8 mouse cellular contexts compared by ENCODE assay signal in the genomic region with DNA sequence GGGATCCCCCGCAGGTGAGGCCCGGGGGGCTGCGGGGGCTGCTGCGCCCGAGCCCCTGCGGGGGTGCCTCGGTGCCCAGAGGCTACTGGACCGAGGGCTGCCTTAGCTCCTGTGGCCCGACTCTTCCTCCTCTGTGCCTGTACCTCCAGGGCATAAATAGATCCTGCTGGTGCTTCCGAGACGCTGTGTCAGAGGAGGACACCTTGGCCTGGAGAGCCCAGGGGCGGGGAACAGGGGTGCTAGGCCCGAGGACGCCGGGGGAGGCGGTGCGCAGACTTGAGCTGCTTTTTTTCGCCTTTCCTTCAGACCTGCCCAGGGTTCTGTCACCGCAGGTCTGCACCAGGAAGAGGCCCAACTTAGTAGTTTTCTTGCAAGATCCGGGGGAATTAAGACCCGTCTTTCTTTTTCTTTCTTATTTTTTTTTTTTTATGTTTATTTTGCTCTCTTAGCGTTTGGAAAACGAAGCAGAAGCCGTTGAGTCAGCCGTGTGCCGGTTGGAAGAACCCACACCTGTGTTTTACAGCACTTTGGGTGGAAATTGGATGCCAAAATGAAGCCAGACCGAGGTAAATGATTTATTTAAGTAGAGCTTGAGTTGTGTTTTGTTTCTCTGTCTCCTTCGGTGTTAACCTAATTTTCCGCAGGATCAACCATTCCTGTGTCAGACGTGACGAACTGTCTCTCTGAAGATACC. TPM values are rescaled to one million over a fixed set of nuclear protein-coding genes. Genes with fewer than 3 reads are reported as not detected.
DNase-seq lines count a peak whose midpoint lies in the region; ATAC-seq and TF ChIP-seq lines count a peak whose summit lies in the region.

No protein-coding gene starts in this region.

- H3K27me3 ChIP-seq in forebrain, embryonic 15.5 days: no peaks in the 10 kb centered on the region

- peak; percentile 36 for DNase-seq in ES-E14 (ENCODE audit: low read depth, low spot score)
- peak; percentile 79 for DNase-seq in brain, adult 2 months (ENCODE audit: low read depth, low spot score)
- DNase-seq in heart, postnatal 14 days: peak; percentile 73 to 74
- DNase-seq in left cerebral cortex, adult 18-20 months (ENCODE audit: low spot score in 2 of 2): peak; percentile 40 to 54
- peak; percentile 77 to 83 for DNase-seq in lung, postnatal 4 days
- peak; percentile 59 to 67 for DNase-seq in right cerebral cortex, postnatal 10 days (ENCODE audit: low spot score in 2 of 2)
- peak; percentile 58 for DNase-seq in urinary bladder, postnatal 25 days (ENCODE audit: low spot score)

- H3K9me3 ChIP-seq in ES-E14 (ENCODE audit: control insufficient read depth, insufficient read depth, low read depth, low read length): no peaks in the 10 kb centered on the region
- H3K9me3 ChIP-seq in forebrain, embryonic 15.5 days: no peaks in the 10 kb centered on the region

- peak overlapping the region; percentile 67 for H3K9ac ChIP-seq in ES-E14 (ENCODE audit: insufficient read depth, low read depth, low read length, poor library complexity, severe bottlenecking)
- peak overlapping the region; percentile 79 for H3K9ac ChIP-seq in forebrain, embryonic 15.5 days (replicated peaks)

- H3K4me1 ChIP-seq in ES-E14 (ENCODE audit: control insufficient read depth in 2 of 2, insufficient read depth in 2 of 2, low read length in 2 of 2, poor library complexity in 1 of 2): peaks cover 0 to 2% of the 10 kb centered on the region in 2 experiments; a peak in 1 of 4 replicates
- H3K4me1 ChIP-seq in forebrain, embryonic 15.5 days: peaks cover 14% of the 10 kb centered on the region

- ATAC-seq in forebrain, embryonic 15.5 days (replicated peaks): no peak; the same call in 1 of the 2 replicates

- H3K27ac ChIP-seq in ES-E14 (ENCODE audit: insufficient read depth, low read depth, low read length, poor library complexity, severe bottlenecking): no peak overlapping the region
- H3K27ac ChIP-seq in forebrain, embryonic 15.5 days (replicated peaks): peak overlapping the region; percentile 94

- intact Hi-C loops in heart, postnatal 14 days (cut with DNase I): loop anchor here (2.0 to 5.0 kb wide), 4 partner anchors 19 to 84 kb away; a partner anchor contains a TSS

- in situ Hi-C loops in ES-E14 (cut with MboI; ENCODE audit: low sequenced_read_pairs in 2 of 2, unreplicated experiment in 2 of 2): no loop called here

- 6% methylated on average over 29 of the region's 31 CpGs for WGBS in forebrain, embryonic 15.5 days

- H3K4me3 ChIP-seq in ES-E14 (ENCODE audit: insufficient read depth in 1 of 2, low read depth in 1 of 2, low read length in 2 of 2, poor library complexity in 1 of 2, severe bottlenecking in 1 of 2): peak overlapping the region; percentile 64 to 80
- H3K4me3 ChIP-seq in forebrain, embryonic 15.5 days: peak overlapping the region; percentile 86

- no peaks in the 10 kb centered on the region for H3K36me3 ChIP-seq in ES-E14 (ENCODE audit: control insufficient read depth, insufficient read depth, low read length, poor library complexity, severe bottlenecking)
- H3K36me3 ChIP-seq in forebrain, embryonic 15.5 days: 0 out of 2 replicates have a peak, but pooled peaks cover 2% of the 10 kb centered on the region

- H3K4me2 ChIP-seq in forebrain, embryonic 15.5 days (replicated peaks): peak overlapping the region; percentile 74

TF ChIP-seq in ES-E14, 5 proteins besides CTCF, POLR2A, EP300 and RAD21:
- TF ChIP-seq MAFK (IDR thresholded peaks at IDR 0.05; ENCODE audit: insufficient read depth, low read depth, low read length): no peak
- TF ChIP-seq ZNF384 (IDR thresholded peaks at IDR 0.05; ENCODE audit: low read depth, low read length): no peak
- TF ChIP-seq ZC3H11A (IDR thresholded peaks at IDR 0.05; ENCODE audit: borderline replicate concordance, low read depth, low read length): no peak
- no peak for TF ChIP-seq CHD2 (IDR thresholded peaks at IDR 0.05; ENCODE audit: low read depth, low read length)
- TF ChIP-seq HCFC1 (IDR thresholded peaks at IDR 0.05; ENCODE audit: borderline replicate concordance, insufficient read depth, low read length): no peak

RNA-seq across cellular contexts. Expression of a gene that starts 0.7 kb away (rescaled TPM):
- total RNA-seq in ES-E14 (2012; rRNA removed): 4.9 and 5.2 TPM in 2 replicates
- 28.9 and 29.8 TPM in 2 replicates for polyA plus RNA-seq in forebrain, embryonic 15.5 days (2015; fragmentation: Nextera tagmentation; extraction: Ambion mirVana)
- 10 to 100 TPM; 26.7 to 36.3 TPM for total RNA-seq in heart, postnatal 14 days (2021)
- 10 to 100 TPM; 28.2 to 28.6 TPM for total RNA-seq in left cerebral cortex, adult 18-20 months (2021)
